Mouse (Mus musculus) cortical plate, adult 2 months (tissue): Measurements from ENCODE around the gene Zswim8. TPM values are rescaled to one million over a fixed set of nuclear protein-coding genes. Genes with fewer than 3 reads are reported as not detected.
"Not testable (repeated sequence)": the region's sequence is repeated elsewhere in the genome, so short reads cannot be mapped to it uniquely, and the experiment has no call there.

Experiments used
- H3K27ac ChIP-seq: fragments of 200-500 bp; 2 replicates; pipeline ENCODE4 v1.5.1; 2012; ENCODE audit warnings: low read length, control low read depth, inconsistent platforms; ENCODE audit not compliant: insufficient read depth
- H3K4me1 ChIP-seq: fragments of 200-500 bp; 2 replicates; pipeline ENCODE4 v1.6.1; 2011; ENCODE audit warnings: low read length; ENCODE audit not compliant: control insufficient read depth, insufficient read depth
- H3K4me3 ChIP-seq: fragments of 200-500 bp; 2 replicates; pipeline ENCODE4 v1.5.1; 2011; ENCODE audit warnings: mild to moderate bottlenecking, low read length, control low read depth; ENCODE audit not compliant: insufficient read depth
- CTCF ChIP-seq: fragments of 200-500 bp; IDR thresholded peaks from 2 replicates; pipeline ENCODE4 v1.5.1; 2011; ENCODE audit warnings: mild to moderate bottlenecking, control low read depth, low read length; ENCODE audit not compliant: insufficient read depth; ENCODE audit errors: extremely low read depth
- POLR2A ChIP-seq: fragments of 200-500 bp; IDR thresholded peaks from 2 replicates; pipeline ENCODE4 v1.6.1; 2011; ENCODE audit warnings: mild to moderate bottlenecking, low read length, control low read depth; ENCODE audit not compliant: insufficient read depth; ENCODE audit errors: extremely low read depth
- polyA plus RNA-seq: library from polyadenylated mRNA; depleted of rRNA; stranded (reverse); fragments of >200 nt; gene quantifications from 2 replicates; pipeline ENCODE4 v1.2.3, GENCODE M21; 2012

Gene Zswim8
- polyA plus RNA-seq, 1 experiment, result 174 TPM

DNA sequence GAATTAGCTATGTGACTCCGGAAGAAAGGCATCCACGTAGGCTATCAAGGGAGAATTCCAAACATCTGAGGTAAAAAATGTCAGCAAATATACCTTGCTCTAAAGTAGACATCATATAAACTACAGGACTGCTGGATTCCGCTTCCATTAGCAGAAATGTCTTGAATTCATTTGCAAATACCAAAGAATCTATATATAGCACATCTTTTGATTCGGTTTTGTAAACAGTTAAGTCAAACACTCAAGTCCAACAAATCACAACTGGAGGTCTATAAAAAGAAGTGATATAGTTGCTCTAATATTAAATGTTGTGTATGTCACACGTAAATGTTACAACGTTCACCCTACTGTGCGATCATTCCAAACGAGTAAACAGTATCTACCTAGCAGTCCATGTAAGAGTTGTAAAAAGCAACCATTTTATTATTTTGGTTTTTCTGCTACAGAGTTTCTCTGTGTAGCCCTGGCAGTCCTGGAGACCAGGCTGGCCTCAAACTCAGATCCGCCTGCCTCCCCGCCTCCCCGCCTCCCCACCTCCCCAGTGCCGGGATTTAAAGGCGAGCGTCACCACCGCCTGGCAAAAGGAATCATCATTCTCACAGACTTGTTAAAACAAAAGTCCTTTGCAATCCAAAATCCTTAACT lies 5.1 kb upstream of the Zswim8 start:
- peak overlapping the region; percentile 61 for H3K27ac ChIP-seq
- peaks cover 3% of the 10 kb centered on the region for H3K4me1 ChIP-seq
- H3K4me3 ChIP-seq, result peak overlapping the region; percentile 65
- TF ChIP-seq CTCF (no peak), POLR2A (no peak)

DNA sequence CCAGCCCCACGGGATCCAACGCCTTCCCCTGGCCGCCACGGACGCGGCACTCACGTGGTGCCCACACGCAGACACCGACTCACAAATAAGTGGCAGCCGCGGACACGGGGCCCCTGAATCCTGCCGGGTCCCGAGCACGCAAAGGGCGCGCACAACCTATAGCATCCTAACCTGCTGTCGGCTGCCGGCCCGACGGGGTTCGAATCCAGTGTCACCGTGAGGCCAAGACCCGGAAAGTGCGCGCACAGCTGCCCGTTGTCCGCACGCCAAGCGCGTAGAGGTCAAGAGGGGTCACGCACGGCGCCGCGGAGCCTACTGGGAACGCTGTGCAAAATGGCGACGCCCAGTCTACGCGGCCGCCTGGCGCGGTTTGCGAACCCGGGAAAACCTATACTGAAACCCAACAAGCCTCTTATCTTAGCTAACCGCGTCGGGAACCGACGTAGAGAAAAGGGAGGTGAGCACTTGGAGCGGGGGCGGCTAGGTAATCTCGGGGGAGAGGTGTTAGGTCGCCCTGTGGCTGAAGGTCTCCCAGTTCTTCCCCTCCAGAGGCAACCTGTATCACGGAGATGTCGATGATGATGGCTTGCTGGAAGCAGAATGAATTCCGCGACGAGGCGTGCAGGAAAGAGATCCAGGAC lies 4.5 kb upstream of the Zswim8 start, which contains the start of gene Chchd1:
Chchd1 (plus strand) TSS at position 266 of the 641 bp plus-strand sequence.
- Histone ChIP-seq H3K4me3 (peak within 1 kb of the TSS; percentile 65), H3K4me1 (peaks cover 3% of the 10 kb centered on the region), H3K27ac (peak within 1 kb of the TSS; percentile 61)
- TF ChIP-seq CTCF (no peak), POLR2A (peak; percentile 54; the same call in 1 of the 2 replicates)

DNA sequence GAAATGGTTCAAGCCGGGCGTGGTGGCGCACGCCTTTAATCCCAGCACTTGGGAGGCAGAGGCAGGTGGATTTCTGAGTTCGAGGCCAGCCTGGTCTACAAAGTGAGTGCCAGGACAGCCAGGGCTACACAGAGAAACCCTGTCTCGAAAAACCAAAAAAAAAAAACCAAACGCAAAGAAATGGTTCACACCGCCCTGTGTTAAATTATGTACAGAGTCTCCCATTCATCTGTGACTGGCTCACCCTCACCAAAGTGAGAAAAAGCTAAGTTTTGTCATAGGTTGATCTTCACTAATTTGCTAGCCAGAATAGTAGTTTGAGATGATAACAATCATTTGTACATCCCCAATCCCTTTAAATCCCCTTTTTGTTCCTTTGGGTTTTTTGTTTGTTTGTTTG lies 3.9 kb upstream of the Zswim8 start:
- H3K27ac ChIP-seq, H3K4me1 ChIP-seq: not testable (repeated sequence)

DNA sequence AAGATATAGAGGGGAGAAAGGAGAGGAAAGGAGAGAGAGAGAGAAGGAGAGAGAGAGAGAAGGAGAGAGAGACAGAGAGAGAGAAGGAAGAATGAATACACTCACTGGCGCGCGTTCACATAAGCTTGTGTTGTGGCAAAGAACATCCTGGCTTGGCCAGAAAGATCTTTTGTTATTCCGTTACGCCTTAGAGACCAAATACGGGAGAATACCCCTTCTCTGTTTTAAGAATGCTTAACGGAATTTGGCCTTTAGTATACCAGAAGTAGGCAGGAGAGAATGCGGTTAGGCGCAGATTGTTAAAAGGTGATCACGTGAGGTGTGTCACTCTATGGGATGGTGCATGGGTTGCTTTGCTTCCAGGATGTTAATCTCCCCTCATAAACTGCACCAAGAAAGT lies 887 bp downstream of the Zswim8 start:
- TF ChIP-seq CTCF (no peak), POLR2A (no peak)
- Histone ChIP-seq H3K4me3 (peak overlapping the region; percentile 53), H3K4me1 (peaks cover 5% of the 10 kb centered on the region; the same call in 1 of the 2 replicates), H3K27ac (no peak overlapping the region; the same call in 1 of the 2 replicates)

More for the DNA sequence above, 3.9 kb upstream of the Zswim8 start:
- H3K4me3 ChIP-seq, result peak overlapping the region; percentile 65

DNA sequence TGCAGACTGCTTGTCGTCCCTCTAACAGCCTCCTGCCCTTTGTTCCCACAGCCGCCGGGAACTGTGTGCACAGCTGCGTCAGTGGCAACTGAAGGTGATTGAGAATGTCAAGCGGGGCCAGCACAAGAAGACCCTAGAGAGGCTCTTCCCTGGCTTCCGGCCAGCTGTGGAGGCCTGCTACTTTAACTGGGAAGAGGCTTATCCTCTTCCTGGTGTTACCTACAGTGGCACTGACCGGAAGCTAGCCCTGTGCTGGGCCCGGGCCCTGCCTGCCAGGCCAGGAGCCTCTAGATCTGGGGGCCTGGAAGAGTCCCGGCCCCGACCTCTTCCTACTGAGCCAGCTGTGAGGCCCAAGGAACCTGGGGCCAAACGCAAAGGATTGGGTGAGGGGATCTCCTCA lies 6.5 kb downstream of the Zswim8 start:
- Histone ChIP-seq H3K4me3 (no peak overlapping the region), H3K4me1 (no peaks in the 10 kb centered on the region; the same call in 1 of the 2 replicates)
- TF ChIP-seq CTCF (no peak), POLR2A (no peak)

DNA sequence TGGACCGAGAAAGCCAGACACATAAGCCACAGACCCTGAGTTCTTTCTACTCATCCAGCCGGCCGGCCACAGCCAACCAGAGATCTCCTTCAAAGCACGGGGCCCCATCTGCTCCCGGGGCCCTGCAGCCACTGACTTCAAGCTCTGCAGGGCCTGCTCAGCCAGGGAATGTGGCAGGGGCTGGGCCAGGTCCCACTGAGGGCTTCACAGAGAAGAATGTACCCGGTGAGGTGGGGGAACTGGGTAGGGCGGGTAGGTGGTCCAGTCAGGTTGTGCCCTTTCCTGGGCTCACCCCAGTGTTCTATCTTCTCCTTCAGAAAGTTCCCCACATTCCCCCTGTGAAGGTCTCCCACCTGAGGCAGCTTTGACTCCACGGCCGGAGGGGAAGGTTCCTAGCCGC lies 11.1 kb downstream of the Zswim8 start:
- TF ChIP-seq CTCF, result no peak
- no peak for TF ChIP-seq POLR2A
- H3K27ac ChIP-seq, result no peak overlapping the region

More for the DNA sequence above, 6.5 kb downstream of the Zswim8 start:
- H3K27ac ChIP-seq, result no peak overlapping the region

DNA sequence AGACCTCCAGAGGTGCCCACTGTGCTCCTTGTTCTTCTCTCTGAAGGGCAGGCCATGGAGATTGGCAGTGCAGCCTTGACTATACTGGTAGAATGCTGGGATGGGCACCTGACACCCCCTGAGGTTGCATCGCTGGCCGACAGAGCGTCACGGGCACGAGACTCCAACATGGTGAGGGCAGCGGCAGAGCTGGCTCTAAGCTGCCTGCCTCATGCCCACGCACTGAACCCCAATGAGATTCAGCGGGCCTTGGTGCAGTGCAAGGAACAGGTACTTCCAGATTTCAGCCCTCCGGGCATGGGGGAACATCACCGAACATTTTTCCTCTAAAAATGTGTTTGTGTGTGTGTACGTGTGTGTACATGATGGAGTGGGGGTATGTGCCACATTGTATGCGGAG lies 12.4 kb downstream of the Zswim8 start:
- TF ChIP-seq POLR2A (no peak), CTCF (no peak)
- Histone ChIP-seq H3K27ac (no peak overlapping the region), H3K4me3 (no peak overlapping the region), H3K4me1 (no peaks in the 10 kb centered on the region)

More for the DNA sequence above, 11.1 kb downstream of the Zswim8 start:
- Histone ChIP-seq H3K4me3 (no peak overlapping the region), H3K4me1 (no peaks in the 10 kb centered on the region)

DNA sequence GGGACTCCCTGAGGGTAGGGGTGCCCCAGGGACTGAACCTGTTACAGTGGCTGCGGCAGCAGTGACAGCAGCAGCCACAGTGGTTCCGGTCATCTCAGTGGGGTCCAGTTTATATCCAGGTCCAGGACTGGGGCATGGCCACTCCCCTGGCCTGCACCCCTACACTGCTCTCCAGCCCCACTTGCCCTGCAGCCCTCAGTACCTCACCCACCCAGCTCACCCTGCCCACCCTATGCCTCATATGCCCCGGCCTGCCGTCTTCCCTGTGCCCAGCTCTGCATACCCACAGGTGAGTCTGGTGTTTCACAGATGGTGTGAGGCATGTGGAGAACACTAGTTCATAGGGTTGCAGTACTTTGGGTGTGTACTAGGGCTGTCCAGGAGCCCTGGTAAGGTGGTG lies 14.0 kb downstream of the Zswim8 start:
- H3K4me1 ChIP-seq, result no peaks in the 10 kb centered on the region
- H3K27ac ChIP-seq, result no peak overlapping the region
- no peak for TF ChIP-seq POLR2A
- no peak overlapping the region for H3K4me3 ChIP-seq

DNA sequence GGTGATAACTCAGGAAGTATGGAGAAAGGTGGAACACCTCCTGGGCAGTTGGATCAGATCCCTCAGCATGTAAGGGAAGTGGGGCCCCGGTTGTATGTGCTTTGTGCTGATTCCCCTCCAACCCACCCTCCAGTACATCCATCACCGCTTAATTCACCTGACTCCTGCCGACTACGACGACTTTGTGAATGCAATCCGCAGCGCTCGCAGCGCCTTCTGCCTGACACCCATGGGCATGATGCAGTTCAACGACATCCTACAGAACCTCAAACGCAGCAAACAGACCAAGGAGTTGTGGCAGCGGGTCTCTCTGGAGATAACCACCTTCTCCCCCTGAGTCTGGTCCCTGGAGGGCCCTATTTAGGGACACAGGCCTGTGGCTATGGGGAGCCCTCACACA lies 15.7 kb downstream of the Zswim8 start:
- Histone ChIP-seq H3K4me3 (no peak overlapping the region), H3K27ac (no peak overlapping the region)
- TF ChIP-seq POLR2A (no peak), CTCF (no peak)

DNA sequence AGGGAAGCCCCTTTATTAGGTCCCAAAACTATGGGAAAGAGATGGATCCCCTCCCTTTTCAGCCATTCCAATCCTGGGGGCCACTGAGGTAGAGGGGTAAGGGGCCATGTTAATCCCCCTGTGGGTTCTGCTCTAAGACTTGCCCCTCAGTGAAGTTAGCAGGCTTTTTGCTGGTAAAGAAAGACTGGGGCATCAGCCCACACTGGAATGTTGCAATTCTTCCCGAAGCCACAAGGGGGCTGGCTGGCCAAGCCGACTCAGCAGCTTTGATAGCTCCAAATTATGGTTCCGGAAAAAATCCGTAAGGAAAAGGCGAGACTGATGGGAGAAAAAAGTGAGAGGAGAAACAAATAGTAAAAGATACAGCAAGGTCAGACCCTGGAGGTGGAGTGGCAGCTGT lies 16.7 kb downstream of the Zswim8 start:
- peak; percentile 76 for TF ChIP-seq CTCF
- TF ChIP-seq POLR2A, result no peak
- no peak overlapping the region for H3K4me3 ChIP-seq
- no peak overlapping the region for H3K27ac ChIP-seq
- no peaks in the 10 kb centered on the region for H3K4me1 ChIP-seq

More for the DNA sequence above, 15.7 kb downstream of the Zswim8 start:
- no peaks in the 10 kb centered on the region for H3K4me1 ChIP-seq
